Mouse (Mus musculus): ENCODE measurements around the gene Ripor1.

DNA sequence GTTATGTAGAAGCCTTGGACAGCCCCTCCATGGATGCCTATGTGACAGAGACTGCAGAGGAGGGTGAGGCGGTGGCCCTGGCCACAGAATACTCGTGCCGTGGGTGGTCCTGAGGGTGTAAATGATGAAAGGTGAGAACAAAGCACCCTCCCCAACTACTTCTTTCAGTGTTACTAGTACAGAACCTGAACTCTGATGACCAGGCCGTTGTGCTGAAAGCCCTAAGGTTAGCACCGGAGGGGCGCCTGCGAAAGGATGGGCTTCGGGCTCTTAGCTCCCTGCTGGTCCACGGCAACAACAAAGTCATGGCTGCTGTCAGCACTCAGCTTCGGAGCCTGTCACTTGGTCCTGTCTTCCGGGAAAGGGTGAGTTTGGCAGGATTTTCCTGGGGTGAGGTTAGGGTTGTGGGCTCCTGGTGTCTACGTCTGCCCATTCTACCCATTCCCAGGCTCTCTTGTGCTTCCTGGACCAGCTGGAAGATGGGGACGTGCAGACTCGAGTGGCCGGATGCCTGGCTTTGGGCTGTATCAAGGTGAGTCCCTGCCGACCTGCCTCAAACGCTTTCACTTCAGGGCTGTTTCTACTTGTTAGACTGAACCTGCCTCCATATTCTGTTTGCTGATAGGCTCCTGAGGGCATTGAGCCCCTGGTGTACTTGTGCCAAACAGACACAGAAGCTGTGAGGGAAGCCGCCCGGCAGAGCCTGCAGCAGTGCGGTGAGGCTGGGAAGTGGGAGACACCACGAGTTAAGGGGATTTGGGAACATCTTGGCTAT, 16.1 kb downstream of the Ripor1 start:
- no peak for TF ChIP-seq POLR2A (IDR thresholded peaks at IDR 0.05; ENCODE audit: insufficient read length, low read depth)
- TF ChIP-seq CEBPB (IDR thresholded peaks at IDR 0.05; ENCODE audit: insufficient read depth, poor library complexity, severe bottlenecking) = no peak
- no peak for TF ChIP-seq USF1 (IDR thresholded peaks at IDR 0.05; ENCODE audit: low read depth)
- no peak for TF ChIP-seq MAX (IDR thresholded peaks at IDR 0.05; ENCODE audit: low read depth)
- TF ChIP-seq TCF12 (IDR thresholded peaks at IDR 0.05; ENCODE audit: insufficient read depth, poor library complexity, severe bottlenecking) = no peak
- TF ChIP-seq MYOD1 (IDR thresholded peaks at IDR 0.05; ENCODE audit: control insufficient read depth in 1 of 3, insufficient read length in 2 of 3, low read depth in 2 of 3) = no peak
